Mouse (Mus musculus) left cerebral cortex, adult 2 months (tissue): ENCODE measurements at regions not wholly inside any gene's neighbourhood (a gene's known extent, or its start where the extent isn't known, plus 50 kb on each side); places are given as distances from the start of the nearest gene placed in this dataset.
A peak's percentile ranks its signal among the peaks of the same experiment; 100 is the strongest.
"Not testable (repeated sequence)": the region's sequence is repeated elsewhere in the genome, so short reads cannot be mapped to it uniquely, and the experiment has no call there.

ENCODE experiments used
- DNase-seq, 2 experiments: peaks; one replicate each; pipeline ENCODE4 v3.0.0; 2021 to 2022; ENCODE audit warnings: low spot score in 2 of 2, mixed read lengths in 1 of 2; ENCODE audit errors: extremely low spot score in 1 of 2
- H3K27ac ChIP-seq: fragments of 200-600 bp; 2 replicates; pipeline ENCODE4 v1.8.1; 2022
- H3K4me3 ChIP-seq: fragments of 200-600 bp; 2 replicates; pipeline ENCODE4 v1.8.1; 2022
- CTCF ChIP-seq: fragments of 200-600 bp; IDR thresholded peaks from 2 replicates; pipeline ENCODE4 v1.8.1; 2022; ENCODE audit warnings: antibody characterized with exemption, mild to moderate bottlenecking, moderate library complexity
- intact Hi-C: fragments of 180-260 bp; cut with DNase I; formaldehyde crosslinking; loops from one replicate; pipeline ENCODE4 v1.15.1; 2025

GRCm38 (mm10) chr1:79212471-79212870, 227.4 kb downstream of the Scg2 start:
- no peak for TF ChIP-seq CTCF
- H3K4me3 ChIP-seq, result no peak overlapping the region
- no peak for DNase-seq
- H3K27ac ChIP-seq, result no peak overlapping the region
- intact Hi-C loops, result no loop called here

GRCm38 (mm10) chr1:79211981-79212380, 227.9 kb downstream of the Scg2 start:
- H3K27ac ChIP-seq, DNase-seq, intact Hi-C loops, H3K4me3 ChIP-seq: not testable (repeated sequence)

- intact Hi-C loops, result no loop called here
- DNase-seq, result no peak
- Histone ChIP-seq H3K27ac (no peak overlapping the region), H3K4me3 (no peak overlapping the region)
- no peak for TF ChIP-seq CTCF
These were observed 232.7 kb downstream of the Scg2 start for GRCm38 (mm10) chr1:79207207-79207606.

- intact Hi-C loops, result no loop called here
- no peak overlapping the region for H3K27ac ChIP-seq
- H3K4me3 ChIP-seq, result no peak overlapping the region
These were observed 242.2 kb downstream of the Scg2 start for GRCm38 (mm10) chr1:79197682-79198081.

GRCm38 (mm10) chr1:79191031-79191430, 248.9 kb downstream of the Scg2 start:
- intact Hi-C loops, result loop anchor here (5.0 kb wide), 1 partner anchor 469 kb away; no protein-coding TSS in a partner anchor
- no peak for DNase-seq
- no peak overlapping the region for H3K4me3 ChIP-seq
- no peak overlapping the region for H3K27ac ChIP-seq
- TF ChIP-seq CTCF, result no peak

More at GRCm38 (mm10) chr1:79197682-79198081, 242.2 kb downstream of the Scg2 start:
- no peak for DNase-seq
- no peak for TF ChIP-seq CTCF

GRCm38 (mm10) chr1:79183534-79184411, 256.1 kb downstream of the Scg2 start:
- no peak for TF ChIP-seq CTCF
- H3K27ac ChIP-seq, result no peak overlapping the region
- no peak overlapping the region for H3K4me3 ChIP-seq
- intact Hi-C loops, result no loop called here
- DNase-seq, result no peak

GRCm38 (mm10) chr1:79144113-79144512, 295.8 kb downstream of the Scg2 start:
- intact Hi-C loops, result no loop called here
- Histone ChIP-seq H3K4me3 (no peak overlapping the region), H3K27ac (no peak overlapping the region)
- DNase-seq, result peak; percentile 12 to 22
- TF ChIP-seq CTCF, result no peak
